Mouse (Mus musculus): ENCODE results near the gene Pck2.

GRCm38 (mm10) chr14:55490361-55491201, 49.5 kb upstream of the Pck2 start, which contains the start of gene Carmil3:
- no peak for TF ChIP-seq CTCF (IDR thresholded peaks at IDR 0.05; ENCODE audit: extremely low read depth, insufficient read depth, low read length)
- TF ChIP-seq POLR2A (IDR thresholded peaks at IDR 0.05; ENCODE audit: extremely low read depth, insufficient read depth, low read length), result 0 out of 2 replicates have a peak, but pooled peaks have one; percentile 11
